Mouse (Mus musculus) stomach, embryonic 14.5 days (tissue): Measurements from ENCODE around the gene Ifnlr1. TPM values are rescaled to one million over a fixed set of nuclear protein-coding genes. Genes with fewer than 3 reads are reported as not detected.

Experiments
- ATAC-seq: fragments of 200-750 bp; cut with Nextera tagmentation; 2 replicates; pipeline ENCODE4 v1.8.0; 2017; ENCODE audit warnings: low read depth, moderate TSS enrichment; ENCODE audit not compliant: insufficient number of reproducible peaks, insufficient read depth, low FRiP score
- H3K27ac ChIP-seq: fragments of 300-500 bp; sonication (generic); 2 replicates; pipeline ENCODE4 v1.5.1; 2014; ENCODE audit warnings: mild to moderate bottlenecking, low read length, moderate library complexity, mixed read lengths
- H3K27me3 ChIP-seq: fragments of 300-500 bp; sonication (generic); 2 replicates; pipeline ENCODE4 v1.6.1; 2014; ENCODE audit warnings: low read length, control low read depth, mixed read lengths; ENCODE audit not compliant: control insufficient read depth, insufficient read depth
- H3K36me3 ChIP-seq: fragments of 300-500 bp; sonication (generic); 2 replicates; pipeline ENCODE4 v1.6.1; 2014; ENCODE audit warnings: mild to moderate bottlenecking, control low read depth, low read length, moderate library complexity, mixed read lengths; ENCODE audit not compliant: control insufficient read depth, insufficient read depth
- H3K4me1 ChIP-seq: fragments of 300-500 bp; sonication (generic); 2 replicates; pipeline ENCODE4 v1.6.1; 2014; ENCODE audit warnings: low read length, control low read depth, mixed read lengths; ENCODE audit not compliant: control insufficient read depth, insufficient read depth
- H3K4me2 ChIP-seq: fragments of 300-500 bp; sonication (generic); replicated peaks from 2 replicates; pipeline ENCODE4 v1.6.1; 2014; ENCODE audit warnings: low read depth, low read length, control low read depth
- H3K4me3 ChIP-seq: fragments of 300-500 bp; sonication (generic); 2 replicates; pipeline ENCODE4 v1.5.1; 2014; ENCODE audit warnings: low read depth, low read length, control low read depth
- H3K9ac ChIP-seq: fragments of 300-500 bp; sonication (generic); replicated peaks from 2 replicates; pipeline ENCODE4 v1.6.1; 2014; ENCODE audit warnings: low read depth, mild to moderate bottlenecking, control low read depth, low read length, moderate library complexity, mixed read lengths
- H3K9me3 ChIP-seq: fragments of 300-500 bp; sonication (generic); 2 replicates; pipeline ENCODE4 v1.6.1; 2016; ENCODE audit warnings: low read depth, low read length, control low read depth; ENCODE audit not compliant: control insufficient read depth
- WGBS: fragments of 180-500 bp; shearing (Covaris S2); extraction: QIAGEN DNeasy Blood & Tissue Kit; methylation state at CpG from one replicate; pipeline ENCODE4 v1.1.7; 2014; 5-methylcytosine and 5-hydroxymethylcytosine counted together
- polyA plus RNA-seq: library from polyadenylated mRNA; unstranded; fragments of >200 nt; fragmentation: Nextera tagmentation; extraction: Ambion mirVana; gene quantifications from 2 replicates; pipeline ENCODE4 v1.2.1, GENCODE M21; 2014

Gene Ifnlr1
- polyA plus RNA-seq, 1 experiment from 2014 or later, result 1.8 TPM

GRCm38 (mm10) chr4:135658899-135659298 lies 27.2 kb upstream of the Ifnlr1 start:
- H3K9ac ChIP-seq, result no peak overlapping the region
- H3K9me3 ChIP-seq, result no peaks in the 10 kb centered on the region
- no peak for ATAC-seq
- no peak overlapping the region for H3K4me2 ChIP-seq
- no peak overlapping the region for H3K4me3 ChIP-seq
- peaks cover 20% of the 10 kb centered on the region for H3K4me1 ChIP-seq
- no peaks in the 10 kb centered on the region for H3K36me3 ChIP-seq
- no peak overlapping the region for H3K27ac ChIP-seq
- WGBS, result 80% methylated on average over 12 of the region's 12 CpGs
- H3K27me3 ChIP-seq, result no peaks in the 10 kb centered on the region

GRCm38 (mm10) chr4:135661082-135661809 lies 24.8 kb upstream of the Ifnlr1 start:
- Histone ChIP-seq H3K9ac (no peak overlapping the region), H3K4me1 (peaks cover 6% of the 10 kb centered on the region), H3K27ac (peak overlapping the region; percentile 52; the same call in 1 of the 2 replicates), H3K9me3 (no peaks in the 10 kb centered on the region), H3K36me3 (no peaks in the 10 kb centered on the region), H3K4me2 (no peak overlapping the region), H3K27me3 (no peaks in the 10 kb centered on the region), H3K4me3 (no peak overlapping the region)
- 52% methylated on average over 6 of the region's 6 CpGs for WGBS
- ATAC-seq, result peak; percentile 71

GRCm38 (mm10) chr4:135661994-135662393 lies 24.1 kb upstream of the Ifnlr1 start:
- H3K36me3 ChIP-seq, result no peaks in the 10 kb centered on the region
- H3K9me3 ChIP-seq, result no peaks in the 10 kb centered on the region
- no peak overlapping the region for H3K4me3 ChIP-seq
- no peaks in the 10 kb centered on the region for H3K27me3 ChIP-seq
- H3K9ac ChIP-seq, result no peak overlapping the region
- no peak for ATAC-seq
- no peak overlapping the region for H3K4me2 ChIP-seq
- WGBS, result 59% methylated on average over 6 of the region's 6 CpGs
- H3K27ac ChIP-seq, result peak overlapping the region; percentile 52; the same call in 1 of the 2 replicates
- peaks cover 3% of the 10 kb centered on the region; the same call in 1 of the 2 replicates for H3K4me1 ChIP-seq

- 80% methylated on average over 6 of the region's 6 CpGs for WGBS
- H3K4me1 ChIP-seq, result no peaks in the 10 kb centered on the region
- no peaks in the 10 kb centered on the region for H3K36me3 ChIP-seq
- H3K27ac ChIP-seq, result no peak overlapping the region
- H3K9ac ChIP-seq, result no peak overlapping the region
- H3K9me3 ChIP-seq, result no peaks in the 10 kb centered on the region
- no peak overlapping the region for H3K4me3 ChIP-seq
- H3K27me3 ChIP-seq, result no peaks in the 10 kb centered on the region
- ATAC-seq, result no peak
- no peak overlapping the region for H3K4me2 ChIP-seq
Observed at GRCm38 (mm10) chr4:135664656-135665055, 21.4 kb upstream of the Ifnlr1 start.

- no peak overlapping the region for H3K4me2 ChIP-seq
- WGBS, result 60% methylated on average over 17 of the region's 17 CpGs
- H3K9me3 ChIP-seq, result no peaks in the 10 kb centered on the region
- H3K4me1 ChIP-seq, result no peaks in the 10 kb centered on the region
- no peaks in the 10 kb centered on the region for H3K36me3 ChIP-seq
- no peak for ATAC-seq
- H3K4me3 ChIP-seq, result no peak overlapping the region
- H3K27ac ChIP-seq, result no peak overlapping the region
- no peaks in the 10 kb centered on the region for H3K27me3 ChIP-seq
- H3K9ac ChIP-seq, result no peak overlapping the region
Observed at GRCm38 (mm10) chr4:135666192-135666975, 19.7 kb upstream of the Ifnlr1 start.

GRCm38 (mm10) chr4:135667266-135667844 lies 18.7 kb upstream of the Ifnlr1 start:
- Histone ChIP-seq H3K27me3 (no peaks in the 10 kb centered on the region), H3K9ac (no peak overlapping the region), H3K4me3 (no peak overlapping the region), H3K9me3 (no peaks in the 10 kb centered on the region), H3K4me1 (no peaks in the 10 kb centered on the region), H3K36me3 (no peaks in the 10 kb centered on the region), H3K4me2 (no peak overlapping the region), H3K27ac (no peak overlapping the region)
- 14% methylated on average over 16 of the region's 16 CpGs for WGBS
- ATAC-seq, result no peak

GRCm38 (mm10) chr4:135673507-135673906 lies 12.6 kb upstream of the Ifnlr1 start:
- H3K27ac ChIP-seq, result no peak overlapping the region
- H3K9me3 ChIP-seq, result no peaks in the 10 kb centered on the region
- no peaks in the 10 kb centered on the region for H3K27me3 ChIP-seq
- no peaks in the 10 kb centered on the region for H3K4me1 ChIP-seq
- 69% methylated on average over 3 of the region's 3 CpGs for WGBS
- ATAC-seq, result no peak
- no peaks in the 10 kb centered on the region for H3K36me3 ChIP-seq
- no peak overlapping the region for H3K4me2 ChIP-seq
- H3K4me3 ChIP-seq, result no peak overlapping the region
- no peak overlapping the region for H3K9ac ChIP-seq

GRCm38 (mm10) chr4:135674993-135675392 lies 11.1 kb upstream of the Ifnlr1 start:
- H3K36me3 ChIP-seq, result no peaks in the 10 kb centered on the region
- H3K27ac ChIP-seq, result no peak overlapping the region
- no peak overlapping the region for H3K4me3 ChIP-seq
- H3K9ac ChIP-seq, result no peak overlapping the region
- H3K4me2 ChIP-seq, result no peak overlapping the region
- no peak for ATAC-seq
- H3K27me3 ChIP-seq, result no peaks in the 10 kb centered on the region
- WGBS, result 67% methylated on average over 9 of the region's 9 CpGs
- H3K9me3 ChIP-seq, result no peaks in the 10 kb centered on the region
- no peaks in the 10 kb centered on the region for H3K4me1 ChIP-seq
